Mouse (Mus musculus) myocyte (in vitro differentiated cells): ENCODE measurements around the gene Lmo2. TPM values are rescaled to one million over a fixed set of nuclear protein-coding genes. Genes with fewer than 3 reads are reported as not detected.
A peak's percentile ranks its signal among the peaks of the same experiment; 100 is the strongest.

Experiments used
- H3K27me3 ChIP-seq: one replicate; pipeline ENCODE4 v1.6.1; 2011; ENCODE audit not compliant: control insufficient read depth, insufficient read depth, insufficient read length
- H3K36me3 ChIP-seq: one replicate; pipeline ENCODE4 v1.6.1; 2011; ENCODE audit not compliant: control insufficient read depth, insufficient read depth
- H3K4me2 ChIP-seq: one replicate; pipeline ENCODE4 v1.6.1; 2011; ENCODE audit warnings: low read depth, control low read depth
- H3K4me3 ChIP-seq: one replicate; pipeline ENCODE4 v1.5.1; 2011; ENCODE audit warnings: mild to moderate bottlenecking, control low read depth, moderate library complexity
- H3K79me2 ChIP-seq: one replicate; pipeline ENCODE4 v1.6.1; 2011; ENCODE audit not compliant: control insufficient read depth, insufficient read depth
- H3ac ChIP-seq: one replicate; pipeline ENCODE4 v1.6.1; 2011; ENCODE audit not compliant: control insufficient read depth, insufficient read length
- CEBPB ChIP-seq: IDR thresholded peaks from 2 replicates; pipeline ENCODE4 v1.6.1; 2011; ENCODE audit warnings: mild to moderate bottlenecking, moderate library complexity; ENCODE audit not compliant: poor library complexity, insufficient read depth, severe bottlenecking
- E2F4 ChIP-seq: IDR thresholded peaks from one replicate; pipeline ENCODE4 v1.6.1; 2011; ENCODE audit warnings: mild to moderate bottlenecking, control low read depth, moderate library complexity; ENCODE audit not compliant: insufficient read depth
- MAX ChIP-seq: IDR thresholded peaks from one replicate; pipeline ENCODE4 v1.6.1; 2011; ENCODE audit warnings: low read depth, mild to moderate bottlenecking, control low read depth
- MYOD1 ChIP-seq, 3 experiments: IDR thresholded peaks; one replicate each; pipeline ENCODE4 v1.6.1; 2011; ENCODE audit warnings: control low read depth in 2 of 3, low read depth in 2 of 3, mild to moderate bottlenecking in 2 of 3, moderate library complexity in 1 of 3; ENCODE audit not compliant: insufficient read length in 2 of 3, control insufficient read depth in 1 of 3
- MYOG ChIP-seq, 3 experiments: IDR thresholded peaks; one replicate each; pipeline ENCODE4 v1.6.1; 2011; ENCODE audit warnings: control low read depth in 2 of 3, low read depth in 2 of 3, mild to moderate bottlenecking in 2 of 3; ENCODE audit not compliant: insufficient read length in 2 of 3, control insufficient read depth in 1 of 3, insufficient read depth in 1 of 3
- POLR2A ChIP-seq: IDR thresholded peaks from one replicate; pipeline ENCODE4 v1.6.1; 2011; ENCODE audit warnings: low read depth, mild to moderate bottlenecking, control low read depth, moderate library complexity; ENCODE audit not compliant: insufficient read length
- POLR2AphosphoS2 ChIP-seq: IDR thresholded peaks from one replicate; pipeline ENCODE4 v1.6.1; 2011; ENCODE audit warnings: low read depth, control low read depth; ENCODE audit not compliant: insufficient read length
- REST ChIP-seq: IDR thresholded peaks from one replicate; pipeline ENCODE4 v1.6.1; 2011; ENCODE audit warnings: mild to moderate bottlenecking, control low read depth, moderate library complexity; ENCODE audit not compliant: insufficient read depth, insufficient read length
- SRF ChIP-seq: IDR thresholded peaks from one replicate; pipeline ENCODE4 v1.6.1; 2011; ENCODE audit warnings: low read depth; ENCODE audit not compliant: control insufficient read depth, insufficient read length
- TCF12 ChIP-seq: IDR thresholded peaks from one replicate; pipeline ENCODE4 v1.6.1; 2011; ENCODE audit warnings: mild to moderate bottlenecking, control low read depth; ENCODE audit not compliant: poor library complexity, insufficient read depth, severe bottlenecking
- TCF3 ChIP-seq: IDR thresholded peaks from one replicate; pipeline ENCODE4 v1.6.1; 2011; ENCODE audit warnings: low read depth, control low read depth; ENCODE audit not compliant: insufficient read length
- USF1 ChIP-seq: IDR thresholded peaks from one replicate; pipeline ENCODE4 v1.6.1; 2011; ENCODE audit warnings: low read depth, mild to moderate bottlenecking, control low read depth, moderate library complexity
- polyA plus RNA-seq: library from polyadenylated mRNA; unstranded; fragments of >200 nt; fragmentation: generic; extraction: Trizol; gene quantifications from one replicate; pipeline ENCODE4 v1.2.1, GENCODE M21; 2012; ENCODE audit warnings: missing spikeins

Gene Lmo2
- polyA plus RNA-seq, 1 experiment = 0.11 TPM

DNA sequence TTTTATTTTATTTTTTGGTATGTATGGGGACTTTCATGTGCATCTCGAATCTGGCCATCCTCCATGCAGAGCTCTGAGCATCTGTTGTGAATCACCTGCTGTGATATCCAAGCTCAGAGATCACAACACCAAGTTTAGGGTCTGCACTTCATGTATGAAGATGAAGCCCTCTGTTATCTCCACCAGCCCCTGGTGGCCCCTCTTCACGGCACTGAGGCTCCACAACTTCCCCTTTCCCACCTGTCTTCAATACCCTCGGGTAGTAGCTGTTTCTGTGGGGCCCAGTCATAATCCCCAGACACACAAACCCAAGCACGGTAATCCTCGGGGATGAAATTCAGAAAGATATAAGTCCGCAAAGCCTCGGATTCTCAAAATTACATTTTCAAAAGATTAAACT lies 65.3 kb downstream of the Lmo2 start:
- Histone ChIP-seq H3K79me2 (peaks cover 2% of the 10 kb centered on the region), H3K36me3 (no peaks in the 10 kb centered on the region), H3ac (no peak overlapping the region), H3K4me2 (no peak overlapping the region), H3K27me3 (peaks cover 8% of the 10 kb centered on the region), H3K4me3 (no peak overlapping the region)
- TF ChIP-seq MYOD1 (IDR thresholded peaks at IDR 0.05; ENCODE audit: control insufficient read depth in 1 of 3, insufficient read length in 2 of 3, low read depth in 2 of 3) = no peak
- TF ChIP-seq TCF12 = no peak

DNA sequence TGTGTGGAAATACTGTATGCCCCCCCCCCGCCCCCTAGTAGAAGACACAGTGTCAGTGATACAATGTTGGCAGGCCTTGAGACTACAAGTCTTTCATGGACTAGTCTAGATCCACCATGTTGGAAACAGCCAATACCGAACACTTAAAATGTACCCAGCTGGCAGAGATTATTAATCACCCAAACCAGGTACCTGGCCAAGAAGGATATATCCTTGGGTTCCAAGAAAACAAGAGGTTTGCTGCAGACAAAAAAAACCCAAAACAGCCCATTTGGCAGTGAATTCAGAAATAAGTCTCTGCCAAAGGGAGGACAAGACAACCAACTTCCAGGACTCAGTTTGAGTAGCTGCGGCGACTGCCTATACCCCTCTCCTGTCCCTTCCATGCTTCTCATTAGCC lies 66.9 kb downstream of the Lmo2 start:
- Histone ChIP-seq H3K4me3 (no peak overlapping the region), H3ac (no peak overlapping the region), H3K27me3 (peaks cover 3% of the 10 kb centered on the region), H3K79me2 (peaks cover 17% of the 10 kb centered on the region), H3K4me2 (no peak overlapping the region), H3K36me3 (no peaks in the 10 kb centered on the region)
- no peak for TF ChIP-seq MYOD1 (IDR thresholded peaks at IDR 0.05; ENCODE audit: control insufficient read depth in 1 of 3, insufficient read length in 2 of 3, low read depth in 2 of 3)
- no peak for TF ChIP-seq CEBPB
- TF ChIP-seq TCF3 = no peak
- no peak for TF ChIP-seq E2F4
- TF ChIP-seq USF1 = no peak
- TF ChIP-seq POLR2AphosphoS2 = no peak
- TF ChIP-seq POLR2A = no peak
- TF ChIP-seq SRF = no peak
- TF ChIP-seq REST = no peak
- TF ChIP-seq MAX = no peak
- TF ChIP-seq MYOG (IDR thresholded peaks at IDR 0.05; ENCODE audit: control insufficient read depth in 1 of 3, insufficient read depth in 1 of 3, insufficient read length in 2 of 3, low read depth in 2 of 3) = no peak
- TF ChIP-seq TCF12 = no peak

DNA sequence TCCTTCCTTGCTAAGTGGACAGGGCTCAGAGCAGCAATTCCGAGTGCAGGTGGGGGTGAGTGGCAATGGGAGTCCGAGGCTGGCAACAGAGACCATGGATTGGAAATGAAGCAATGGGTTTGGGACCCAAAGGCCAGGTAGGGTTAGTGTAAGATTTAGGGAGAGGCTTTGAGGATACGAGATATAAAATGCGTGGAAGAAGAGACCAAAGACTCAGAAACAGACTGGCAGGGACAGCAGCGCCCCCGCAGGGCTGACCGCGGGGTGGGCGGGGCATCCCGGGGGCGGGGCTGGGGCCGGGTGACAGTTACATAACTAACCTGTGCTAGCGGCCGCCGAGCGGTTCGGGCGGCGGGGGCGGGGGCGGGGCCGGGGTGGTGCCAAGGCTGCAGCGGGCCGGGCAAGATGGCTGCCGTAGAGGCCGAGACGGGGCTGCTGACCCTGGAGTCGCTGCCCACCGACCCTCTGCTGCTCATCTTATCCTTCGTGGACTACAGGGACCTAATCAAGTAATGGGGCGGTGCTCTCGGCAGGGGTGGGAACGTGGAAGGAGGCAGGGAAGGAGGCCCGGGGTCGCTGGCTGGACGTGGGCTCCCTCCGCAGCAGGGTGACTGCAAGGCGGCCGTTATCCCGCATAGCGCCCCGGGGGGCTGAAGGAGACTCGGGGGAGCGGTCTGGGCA lies 69.8 kb downstream of the Lmo2 start, which contains the start of gene Fbxo3:
Gene Fbxo3 (plus strand): TSS at position 264 of the 681 bp plus-strand sequence.
- Histone ChIP-seq H3K79me2 (peaks cover 18% of the 10 kb centered on the region), H3ac (peak within 1 kb of the TSS; percentile 44), H3K27me3 (peaks cover 3% of the 10 kb centered on the region), H3K4me3 (peak within 1 kb of the TSS; percentile 94), H3K4me2 (peak within 1 kb of the TSS; percentile 87), H3K36me3 (no peaks in the 10 kb centered on the region)
- TF ChIP-seq POLR2AphosphoS2 = peak; percentile 88
- TF ChIP-seq POLR2A = peak; percentile 95
- no peak for TF ChIP-seq MYOG (IDR thresholded peaks at IDR 0.05; ENCODE audit: control insufficient read depth in 1 of 3, insufficient read depth in 1 of 3, insufficient read length in 2 of 3, low read depth in 2 of 3)

DNA sequence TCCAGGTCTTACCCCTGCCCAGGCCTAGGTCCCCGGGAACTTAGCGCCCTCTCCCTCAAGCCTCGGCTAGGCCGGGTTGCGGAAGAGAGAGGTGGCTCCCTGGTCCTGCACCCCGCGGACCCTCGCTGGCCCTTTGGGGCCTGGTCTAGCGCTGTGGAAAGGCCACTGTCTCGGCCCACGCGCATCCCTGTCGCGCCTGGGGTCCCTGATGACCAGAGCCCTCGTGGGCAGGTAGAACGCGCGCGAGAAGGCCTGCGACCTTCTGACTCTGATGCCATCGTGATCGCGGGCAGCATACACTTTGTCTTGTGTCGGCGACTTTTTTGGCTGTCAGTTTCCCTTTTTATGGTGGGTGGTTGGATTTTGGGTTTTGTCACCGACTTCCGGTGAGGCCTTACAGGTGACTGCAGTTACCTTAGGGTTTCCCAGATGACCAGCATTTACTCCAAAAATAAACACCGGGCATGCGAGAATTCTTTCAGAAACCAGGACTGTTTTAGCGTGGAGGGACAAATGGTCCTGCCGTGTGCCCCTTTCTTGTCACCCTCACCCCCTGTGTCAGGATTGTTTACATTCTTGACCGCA lies 70.4 kb downstream of the Lmo2 start, which contains the start of gene 4931422A03Rik:
Gene 4931422A03Rik (minus strand): TSS at position 223 of the 585 bp plus-strand sequence.
- no peaks in the 10 kb centered on the region for H3K36me3 ChIP-seq
- peak within 1 kb of the TSS; percentile 44 for H3ac ChIP-seq
- peaks cover 18% of the 10 kb centered on the region for H3K79me2 ChIP-seq
- peaks cover under 1% of the 10 kb centered on the region for H3K27me3 ChIP-seq
- TF ChIP-seq CEBPB (no peak), TCF12 (no peak), REST (no peak), SRF (no peak), E2F4 (no peak), MYOG (IDR thresholded peaks at IDR 0.05; ENCODE audit: control insufficient read depth in 1 of 3, insufficient read depth in 1 of 3, insufficient read length in 2 of 3, low read depth in 2 of 3) (no peak), POLR2A (no peak), TCF3 (no peak), USF1 (no peak), MYOD1 (IDR thresholded peaks at IDR 0.05; ENCODE audit: control insufficient read depth in 1 of 3, insufficient read length in 2 of 3, low read depth in 2 of 3) (no peak), POLR2AphosphoS2 (no peak)
- peak within 1 kb of the TSS; percentile 87 for H3K4me2 ChIP-seq
- peak within 1 kb of the TSS; percentile 94 for H3K4me3 ChIP-seq

DNA sequence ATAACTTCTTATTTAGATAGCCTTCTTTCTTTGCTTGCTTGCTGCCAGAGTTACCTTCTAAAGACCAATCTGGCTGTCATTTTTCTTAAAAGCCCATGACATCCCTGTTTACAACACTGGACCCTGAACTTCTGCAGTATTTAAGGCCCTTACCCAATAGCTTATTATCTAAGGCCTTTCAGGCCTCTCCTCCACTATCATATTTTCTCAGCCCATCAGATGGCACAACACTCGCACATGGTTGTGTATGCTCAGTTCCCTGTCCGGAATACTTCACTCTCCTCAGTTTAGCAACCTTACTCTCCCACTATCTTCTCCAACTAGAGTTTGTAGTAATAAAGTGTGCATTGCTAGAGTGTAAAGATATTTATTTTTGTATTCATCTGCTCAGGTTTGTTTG lies 71.3 kb downstream of the Lmo2 start:
- Histone ChIP-seq H3K4me3 (peak overlapping the region; percentile 94), H3K27me3 (no peaks in the 10 kb centered on the region), H3K4me2 (peak overlapping the region; percentile 87), H3K79me2 (peaks cover 18% of the 10 kb centered on the region), H3ac (no peak overlapping the region), H3K36me3 (peaks cover 5% of the 10 kb centered on the region)
- TF ChIP-seq POLR2A = no peak
- TF ChIP-seq TCF12 = no peak
- no peak for TF ChIP-seq POLR2AphosphoS2
- no peak for TF ChIP-seq MYOG (IDR thresholded peaks at IDR 0.05; ENCODE audit: control insufficient read depth in 1 of 3, insufficient read depth in 1 of 3, insufficient read length in 2 of 3, low read depth in 2 of 3)
- TF ChIP-seq REST = no peak
- no peak for TF ChIP-seq MAX
- no peak for TF ChIP-seq USF1
- TF ChIP-seq TCF3 = no peak
- no peak for TF ChIP-seq SRF
- no peak for TF ChIP-seq E2F4
- no peak for TF ChIP-seq CEBPB
- TF ChIP-seq MYOD1 (IDR thresholded peaks at IDR 0.05; ENCODE audit: control insufficient read depth in 1 of 3, insufficient read length in 2 of 3, low read depth in 2 of 3) = no peak
